Mouse (Mus musculus): Measurements from ENCODE around the gene Khdc1a.

GRCm38 (mm10) chr1:21323996-21324574, 25.4 kb upstream of the Khdc1a start:
- TF ChIP-seq CTCF (IDR thresholded peaks at IDR 0.05; ENCODE audit: borderline replicate concordance, insufficient read depth, low read length) (no peak), POLR2A (IDR thresholded peaks at IDR 0.05; ENCODE audit: low read depth, low read length) (no peak)
